Mouse (Mus musculus) CD8-positive naive resting alpha-beta T cell, adult 2 months (primary cell): ENCODE data around the gene Naif1.

Experiments
- DNase-seq, 2 experiments: peaks; one replicate each; pipeline ENCODE4 v3.0.0; 2022; ENCODE audit warnings: low read depth in 2 of 2, low spot score in 2 of 2

The Naif1 gene

DNA sequence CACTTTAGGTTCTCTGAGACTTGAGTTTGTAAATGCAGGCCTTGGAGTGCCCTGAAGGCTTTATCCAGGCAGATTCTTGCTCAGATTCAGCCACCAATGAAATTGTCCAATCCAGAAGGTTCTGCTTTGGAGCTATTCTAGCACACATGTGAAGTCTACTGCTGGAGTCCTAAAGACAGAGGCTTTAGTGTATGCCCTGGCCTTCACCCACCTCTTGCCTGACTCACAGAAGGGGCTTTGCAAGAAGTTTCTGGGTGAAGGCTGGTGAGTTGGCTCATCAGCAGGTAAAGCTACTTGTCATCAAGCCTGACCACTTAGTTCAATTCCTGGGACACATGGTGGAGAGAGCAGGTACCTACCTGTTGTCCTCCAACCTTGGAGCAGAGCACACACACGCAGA, 24.1 kb upstream of the Naif1 start:
- no peak for DNase-seq

DNA sequence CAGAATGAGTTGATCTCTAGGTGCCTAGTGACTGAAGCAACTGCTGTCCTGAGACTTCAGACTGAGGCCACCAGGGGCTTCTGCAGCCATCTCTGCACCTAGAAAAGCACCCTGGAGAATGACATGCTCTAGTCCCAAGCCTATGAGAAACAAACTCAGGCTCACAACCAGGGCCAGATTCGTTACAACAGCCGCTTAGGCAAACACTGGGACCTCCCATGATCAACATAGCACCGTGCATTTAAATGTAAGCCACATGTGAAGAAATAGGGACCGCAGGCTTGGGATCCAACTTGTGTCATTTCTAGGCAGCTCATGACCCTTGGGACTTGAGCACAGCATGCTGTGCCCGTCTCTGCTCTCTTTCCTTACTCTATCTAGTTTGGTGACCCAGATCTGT, 22.5 kb upstream of the Naif1 start:
- DNase-seq = no peak

DNA sequence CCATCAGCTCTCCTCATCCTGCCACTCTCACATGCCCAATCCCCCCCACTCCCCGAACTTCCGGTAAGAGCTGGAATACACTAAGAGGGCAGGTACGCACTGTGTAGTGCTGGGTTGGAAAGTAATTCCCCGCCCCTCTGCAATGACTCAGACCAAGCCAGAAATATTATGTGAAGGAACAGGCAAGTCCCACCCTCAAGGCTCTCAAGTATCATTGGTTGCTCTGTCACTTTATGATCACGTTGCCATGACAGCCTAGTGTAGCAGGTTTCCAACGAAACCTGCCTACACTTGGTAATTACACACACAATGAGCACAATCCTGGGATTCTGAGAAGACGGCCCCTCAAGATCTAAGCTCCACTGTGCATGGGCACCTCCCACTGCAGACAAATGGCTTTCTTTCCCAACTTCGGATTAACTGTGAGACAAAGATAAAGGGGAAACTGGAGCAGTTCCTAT, 22.0 kb upstream of the Naif1 start:
- DNase-seq = no peak

DNA sequence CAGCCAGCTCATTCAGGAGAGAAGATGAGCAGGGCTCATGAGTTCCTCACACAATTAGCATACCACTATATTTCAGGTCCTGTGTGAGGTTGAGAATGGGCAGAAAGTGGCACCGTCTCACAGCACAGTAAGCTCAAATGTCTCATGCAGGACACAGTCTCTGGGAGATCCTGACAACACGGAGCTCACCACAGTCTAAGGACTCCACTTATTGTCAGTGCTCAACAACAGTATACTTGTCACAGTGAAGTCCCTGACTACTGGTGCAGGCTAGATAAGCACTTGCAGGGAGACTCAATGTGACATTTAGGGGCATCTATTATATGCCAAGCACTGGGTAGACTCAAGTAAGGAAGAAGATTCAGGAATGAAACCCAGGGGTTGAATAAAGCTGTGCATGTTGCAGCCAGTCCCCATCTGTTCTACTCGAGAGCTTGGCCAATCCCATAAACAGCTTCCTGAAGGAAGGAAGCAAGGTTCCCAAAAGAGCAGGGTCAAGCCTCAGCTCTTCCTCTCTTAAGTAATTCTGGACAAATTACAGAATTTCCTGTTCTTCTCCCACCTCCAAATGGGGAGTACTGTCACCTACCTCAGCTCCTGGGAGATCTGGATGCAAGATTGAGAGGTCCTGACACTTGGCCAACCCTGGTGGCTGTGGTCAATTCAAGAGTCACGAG, 20.9 kb upstream of the Naif1 start:
- DNase-seq = no peak

DNA sequence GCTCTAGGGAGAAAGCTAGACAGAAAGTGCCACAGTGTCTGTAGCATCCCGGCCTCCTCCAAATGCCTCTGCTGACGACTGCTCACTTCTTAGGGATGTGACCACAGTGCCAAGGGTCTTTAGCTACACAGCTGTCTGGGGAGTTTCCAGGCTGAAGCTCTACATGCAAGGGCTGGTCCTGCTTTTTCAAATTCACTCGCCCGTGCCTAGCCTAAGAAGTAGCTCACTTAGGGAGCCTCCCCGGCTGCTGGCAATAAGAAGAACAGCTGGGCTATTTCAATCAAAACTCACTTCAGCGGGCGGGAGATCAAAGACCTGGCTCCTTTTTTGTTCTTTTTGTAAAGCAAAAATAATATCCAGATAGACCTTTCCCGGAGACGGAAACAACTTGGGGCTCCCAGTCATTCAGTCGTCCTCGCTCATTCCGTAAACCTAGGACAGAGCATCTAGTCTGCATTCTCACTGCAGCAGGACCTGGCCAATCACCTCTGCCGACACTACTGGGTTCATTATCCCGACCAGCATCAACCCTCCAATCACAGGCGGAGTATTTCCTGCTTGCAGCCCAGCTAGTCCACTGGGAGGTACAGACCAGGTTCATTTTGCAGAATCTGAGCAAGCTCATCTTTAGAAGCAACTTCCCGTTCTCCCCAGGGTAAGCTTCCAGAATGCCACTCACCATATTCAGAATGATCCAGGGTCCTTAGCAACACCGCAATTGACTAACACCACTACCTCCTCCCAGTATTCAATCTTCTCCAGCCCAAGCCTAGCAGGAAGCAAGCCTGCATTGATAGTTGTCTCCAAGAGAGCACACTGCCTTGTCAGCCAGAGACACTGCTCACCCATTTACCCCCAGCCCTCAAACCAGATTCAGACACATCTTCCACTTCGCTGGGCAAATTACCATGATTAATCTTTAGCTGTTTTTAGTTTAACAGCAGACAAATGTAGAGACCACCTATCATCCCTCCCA, 19.3 kb upstream of the Naif1 start:
- DNase-seq = no peak

DNA sequence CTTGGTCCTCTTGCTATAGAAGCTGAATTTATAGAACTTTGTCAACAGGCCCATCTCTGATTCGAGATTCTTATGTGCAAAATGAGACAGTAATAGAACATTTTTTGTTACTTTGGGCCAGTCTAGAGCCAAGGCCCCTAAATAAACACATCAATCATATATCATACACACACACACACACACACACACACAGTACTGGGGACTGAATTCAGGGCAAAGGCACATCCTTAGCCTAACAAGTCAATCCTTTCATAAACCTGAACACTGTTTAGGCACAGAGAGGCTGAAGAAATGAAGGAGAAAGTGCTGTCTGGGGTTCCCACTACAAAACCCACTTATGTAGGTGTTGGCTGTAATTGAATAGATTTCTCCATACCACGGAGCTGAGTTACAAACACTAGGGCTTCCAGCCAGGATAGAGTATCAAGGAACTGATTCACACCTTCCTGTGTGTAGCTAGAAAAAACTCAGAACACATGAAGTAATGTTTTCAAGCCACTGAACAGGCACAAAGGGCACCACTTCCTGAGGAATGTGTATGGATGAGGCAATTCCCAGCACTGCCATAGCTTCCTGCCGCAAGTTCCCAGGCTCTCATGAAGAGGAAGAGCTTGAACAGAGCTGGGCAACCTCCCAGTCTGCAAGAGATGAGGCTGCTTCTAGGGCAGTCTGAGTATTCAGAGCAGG, 13.4 kb upstream of the Naif1 start:
- no peak for DNase-seq

DNA sequence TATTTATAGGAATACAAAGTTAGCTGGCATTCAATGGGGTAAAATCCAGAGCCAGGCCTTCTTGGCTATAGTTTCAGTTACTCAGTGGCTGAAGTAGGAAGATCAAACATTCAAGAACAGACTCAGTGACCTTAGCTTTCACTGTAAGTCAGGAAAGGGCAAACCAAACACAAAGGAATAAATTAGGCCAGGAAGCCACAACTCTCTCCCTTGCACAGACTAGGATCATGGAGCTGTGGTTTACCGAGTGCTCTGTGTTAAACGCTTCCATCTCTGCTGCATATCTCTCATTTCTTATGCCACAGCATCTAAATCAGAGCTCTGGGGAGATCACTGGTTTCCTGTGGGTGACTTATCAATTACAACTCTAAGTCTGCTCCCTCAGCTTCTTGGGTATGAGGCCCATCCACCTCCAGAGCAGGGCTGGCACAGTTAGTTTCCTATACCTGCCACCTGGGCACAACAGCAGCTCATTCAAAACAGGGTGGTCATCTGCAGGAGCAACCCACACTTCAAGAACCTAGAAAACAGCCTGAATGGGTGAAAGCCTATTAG, 12.6 kb upstream of the Naif1 start:
- no peak for DNase-seq

DNA sequence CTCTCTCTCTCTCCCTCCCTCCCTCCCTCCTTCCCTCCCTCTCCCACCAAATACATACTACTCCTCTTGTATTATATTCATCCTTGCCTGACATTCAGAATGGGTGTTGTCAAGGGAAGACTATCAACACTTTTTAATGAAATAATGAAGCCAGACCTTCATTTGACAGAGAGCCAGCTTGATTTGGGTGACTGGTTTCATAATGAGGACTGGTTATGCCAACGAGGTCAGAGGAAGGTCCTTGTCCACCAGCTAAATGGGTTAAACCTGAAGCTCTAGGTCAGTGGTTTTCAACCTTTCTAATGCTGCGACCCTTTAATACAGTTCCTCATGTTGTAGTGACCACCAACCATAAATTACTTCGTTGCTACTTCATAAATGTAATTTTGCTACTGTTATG, 11.5 kb upstream of the Naif1 start:
- DNase-seq = no peak

DNA sequence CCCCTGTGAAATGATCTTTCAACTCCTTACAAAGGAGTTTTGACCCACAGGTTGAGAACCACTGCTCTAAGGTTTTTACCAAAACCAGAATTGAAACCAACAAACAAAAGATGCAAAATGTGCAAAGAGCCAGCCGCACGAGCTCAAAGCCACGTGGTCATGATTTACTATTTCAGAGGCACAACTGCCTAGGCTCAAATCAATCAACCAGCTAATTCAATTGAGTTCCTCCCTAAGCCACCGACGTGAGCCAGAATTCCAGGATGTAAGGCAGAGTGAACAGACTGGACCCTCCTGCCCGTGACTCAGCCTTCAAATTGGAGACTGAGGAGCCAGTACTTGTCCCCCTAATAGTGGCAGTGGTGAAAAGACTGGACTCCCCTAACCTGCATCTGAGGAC, 11.1 kb upstream of the Naif1 start:
- DNase-seq = no peak

DNA sequence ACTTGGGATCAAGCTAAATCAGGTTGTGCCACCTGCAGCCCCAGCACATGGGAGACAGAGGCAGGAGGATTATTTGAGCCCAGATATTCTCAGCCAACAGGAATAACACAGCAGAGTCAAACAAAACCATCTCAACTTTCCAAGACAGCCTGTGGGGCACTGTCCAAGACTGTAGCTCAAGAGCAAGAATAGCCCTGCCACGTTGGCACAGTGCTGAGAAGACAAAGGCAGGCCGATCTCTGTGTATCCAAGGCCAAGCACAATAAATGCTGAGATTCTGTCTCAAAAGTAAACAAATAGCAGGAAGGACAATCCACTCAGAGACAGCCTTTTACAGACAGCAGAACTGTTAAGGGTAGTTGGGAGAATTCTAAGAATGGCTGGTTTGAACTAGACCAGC, 10.1 kb upstream of the Naif1 start:
- DNase-seq = no peak

DNA sequence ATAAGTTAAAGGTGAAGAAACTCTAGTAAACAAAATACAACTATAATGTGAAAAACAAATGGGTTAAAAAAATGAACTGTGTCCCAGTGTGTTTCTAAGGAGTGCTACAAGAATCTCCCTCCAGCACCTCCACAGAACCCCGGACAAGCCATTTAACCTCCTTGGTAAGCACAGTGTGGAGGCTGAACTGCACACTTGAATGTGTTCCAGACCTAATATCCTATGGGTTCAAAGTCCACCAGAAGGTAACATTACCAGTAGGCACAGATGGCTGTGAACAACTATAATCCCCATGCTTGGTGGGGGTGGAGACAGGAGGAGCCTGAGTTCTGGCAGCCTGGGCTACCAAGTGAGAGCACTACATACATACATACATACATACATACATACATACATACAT, 9.6 kb upstream of the Naif1 start:
- no peak for DNase-seq

DNA sequence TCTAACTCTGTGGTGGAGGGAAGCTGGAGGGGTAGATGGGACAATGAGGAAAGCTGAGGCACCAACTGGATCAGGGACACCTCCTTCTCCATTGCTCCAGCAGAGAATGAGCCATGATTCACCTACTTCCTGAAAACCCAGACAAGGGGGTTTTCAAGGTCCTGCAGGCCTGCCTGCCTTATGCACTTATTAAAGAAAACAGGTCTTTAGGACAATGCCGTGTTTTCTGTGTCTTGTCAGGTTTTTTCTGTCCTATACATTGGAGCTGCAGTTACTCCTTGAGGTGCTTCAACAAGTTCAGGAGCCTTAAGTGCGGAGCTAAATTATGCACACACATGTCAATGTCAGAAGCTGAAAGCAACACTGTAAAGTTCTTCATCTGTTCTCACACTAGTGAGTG, 8.7 kb upstream of the Naif1 start:
- no peak for DNase-seq

DNA sequence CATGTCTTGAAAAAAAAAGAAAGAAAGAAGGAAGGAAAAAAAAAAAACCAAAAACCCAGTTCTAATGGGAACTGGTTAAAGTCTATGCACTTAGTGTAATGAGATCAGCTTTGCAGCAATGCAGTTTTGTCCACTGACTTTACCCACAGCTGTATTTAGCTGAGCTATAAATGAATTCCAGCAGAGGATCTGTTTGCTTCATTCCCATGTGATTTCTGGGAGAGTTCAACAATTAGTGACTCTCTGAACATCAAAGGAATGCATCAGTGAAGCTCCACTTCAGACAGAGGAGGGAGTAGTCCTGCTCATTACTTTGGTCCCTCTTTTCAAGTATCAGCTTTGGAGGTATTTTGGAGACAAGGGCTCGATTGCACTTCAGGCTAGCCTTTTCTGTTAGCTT, 4.7 kb upstream of the Naif1 start:
- DNase-seq = no peak

DNA sequence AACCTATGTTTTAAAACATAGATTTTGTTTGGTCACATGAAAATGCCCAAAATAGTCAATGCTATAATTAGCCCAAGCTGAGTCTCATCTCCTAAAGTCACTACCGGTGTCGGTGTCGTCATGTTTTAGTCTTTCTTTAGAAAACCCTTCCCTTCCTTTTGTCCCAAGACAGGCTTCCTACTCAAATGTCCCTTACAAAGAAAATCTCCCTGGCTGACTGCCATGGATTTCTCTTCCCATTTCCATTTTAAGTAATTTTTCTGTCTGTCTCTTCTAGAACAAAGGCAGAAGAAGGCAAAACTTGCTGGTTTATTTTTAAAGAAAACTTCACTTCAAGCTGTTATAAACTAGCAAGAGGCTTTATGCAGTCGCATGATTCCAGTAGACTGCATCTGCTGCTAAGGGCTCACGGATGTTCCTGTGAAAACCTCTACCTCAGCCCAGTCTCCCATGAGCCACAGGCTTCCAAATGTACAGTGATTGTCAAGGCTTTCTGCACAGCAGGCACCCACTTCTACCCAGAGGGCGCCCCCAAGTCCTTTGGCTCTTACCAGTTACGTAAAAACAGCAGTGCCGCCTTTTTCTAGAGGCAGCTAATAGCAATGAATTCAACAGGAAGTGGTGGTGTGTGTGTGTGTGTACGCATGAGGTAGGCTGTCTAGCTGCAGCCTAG, 2.9 kb upstream of the Naif1 start:
- peak; percentile 67 to 83 for DNase-seq

DNA sequence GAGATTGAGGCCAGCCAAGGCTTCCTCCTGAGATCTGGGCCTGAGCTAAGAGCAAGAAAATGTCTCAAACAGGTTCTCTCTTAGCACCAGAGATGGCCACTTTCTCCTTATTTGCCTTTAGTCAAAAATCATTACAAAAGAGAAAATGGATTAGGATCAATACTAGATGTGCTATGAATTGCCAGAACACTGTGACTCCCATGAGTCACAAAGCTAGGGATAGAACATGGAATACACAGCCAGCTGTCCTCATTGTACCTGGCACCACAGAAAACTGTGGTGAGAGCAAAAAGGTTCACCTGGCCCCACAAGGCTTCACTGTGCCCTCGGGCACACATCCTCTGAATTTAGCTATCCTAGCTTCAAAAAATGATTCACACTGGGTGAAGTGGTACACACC, 1.8 kb upstream of the Naif1 start:
- DNase-seq = no peak

DNA sequence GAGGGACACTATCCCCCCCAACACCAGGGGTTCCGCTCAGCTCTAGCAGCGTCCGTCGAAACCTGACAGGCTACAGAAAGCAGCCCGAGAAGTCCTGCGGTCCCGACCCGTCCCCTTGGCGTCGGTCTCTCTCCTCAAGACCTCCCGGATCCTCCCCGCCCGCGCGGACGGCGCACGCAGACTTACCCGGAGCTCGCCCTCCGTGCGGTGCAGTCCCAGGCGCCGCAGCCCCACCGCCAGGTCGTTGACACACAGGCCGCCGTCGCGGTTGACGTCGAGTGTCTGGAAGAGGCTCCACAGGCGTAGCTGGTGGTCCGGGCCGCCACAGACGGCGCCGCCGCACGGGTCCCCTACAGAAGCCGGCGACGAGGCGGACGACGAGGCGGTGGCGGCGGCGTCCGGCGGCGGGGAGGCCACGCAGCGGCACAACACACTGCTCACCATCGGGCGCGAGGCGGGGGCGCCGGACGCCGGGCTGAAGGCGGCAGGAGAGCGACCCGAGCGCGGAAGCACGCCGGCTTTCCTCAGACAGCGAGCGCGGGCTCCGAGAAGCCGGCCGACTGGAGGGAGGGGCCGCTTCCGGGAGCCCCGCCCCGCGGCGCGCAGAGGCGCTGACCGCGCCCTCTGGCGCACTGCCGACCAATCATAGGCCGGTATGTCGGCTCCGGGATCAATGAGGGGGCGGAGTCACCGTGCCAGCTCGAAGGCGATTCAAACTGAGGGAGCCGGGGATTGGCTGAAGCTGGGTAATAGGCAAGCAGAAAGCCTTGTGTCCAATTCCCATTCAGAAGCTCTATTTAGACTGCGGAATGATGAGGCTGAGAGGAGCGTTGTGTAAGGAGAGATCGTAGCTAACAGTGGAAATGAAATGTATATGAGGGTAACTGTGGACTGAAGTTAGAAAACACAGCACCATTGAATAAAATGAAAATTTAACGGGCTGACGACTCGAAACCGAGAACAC, 906 bp downstream of the Naif1 start, which contains the start of gene Slc25a25:
TSS of gene Slc25a25 (minus strand) at position 565 of the 964 bp plus-strand sequence.
- peak; percentile 91 to 94 for DNase-seq

DNA sequence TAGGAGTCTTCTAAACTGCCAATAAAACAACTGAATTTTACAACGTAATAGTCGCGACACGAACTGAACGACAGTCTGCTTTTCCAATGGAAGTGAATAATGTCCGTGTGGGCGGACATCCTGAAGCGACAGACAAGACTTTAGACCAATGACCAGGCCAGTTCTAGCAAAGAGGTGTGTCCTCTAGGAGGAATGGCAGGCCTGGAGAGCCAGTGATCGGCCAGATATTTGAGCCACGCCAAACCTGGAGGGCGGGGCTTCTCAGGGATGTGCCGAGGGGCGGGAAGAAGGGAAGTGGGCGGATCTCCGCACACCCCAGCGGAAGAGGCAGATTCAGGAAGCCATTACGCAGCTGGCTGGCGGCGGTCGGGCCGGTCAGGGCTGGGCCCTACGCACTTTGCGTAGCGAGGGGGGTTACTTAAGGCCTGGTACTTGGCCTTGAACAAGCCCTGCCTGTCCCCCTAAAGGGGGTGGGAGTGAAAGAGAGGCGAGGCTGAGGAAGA, 1.7 kb downstream of the Naif1 start:
- peak; percentile 97 for DNase-seq

DNA sequence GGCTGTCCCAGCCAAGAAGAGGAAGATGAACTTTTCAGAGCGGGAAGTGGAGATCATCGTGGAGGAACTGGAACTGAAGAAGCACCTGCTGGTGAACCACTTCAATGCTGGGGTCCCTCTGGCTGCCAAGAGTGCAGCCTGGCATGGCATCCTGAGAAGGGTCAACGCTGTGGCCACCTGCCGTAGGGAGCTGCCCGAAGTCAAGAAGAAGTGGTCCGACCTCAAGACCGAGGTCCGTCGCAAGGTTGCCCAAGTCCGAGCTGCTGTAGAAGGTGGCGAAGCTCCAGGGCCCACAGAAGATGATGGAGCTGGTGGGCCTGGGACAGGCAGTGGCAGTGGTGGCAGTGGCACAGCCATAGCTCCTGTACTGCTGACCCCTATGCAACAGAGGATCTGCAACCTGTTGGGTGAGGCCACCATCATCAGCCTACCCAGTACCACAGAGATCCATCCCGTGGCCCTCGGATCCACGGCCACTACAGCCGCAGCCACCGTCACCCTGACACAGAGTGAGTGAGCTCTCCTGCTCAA, 2.2 kb downstream of the Naif1 start:
- no peak for DNase-seq

DNA sequence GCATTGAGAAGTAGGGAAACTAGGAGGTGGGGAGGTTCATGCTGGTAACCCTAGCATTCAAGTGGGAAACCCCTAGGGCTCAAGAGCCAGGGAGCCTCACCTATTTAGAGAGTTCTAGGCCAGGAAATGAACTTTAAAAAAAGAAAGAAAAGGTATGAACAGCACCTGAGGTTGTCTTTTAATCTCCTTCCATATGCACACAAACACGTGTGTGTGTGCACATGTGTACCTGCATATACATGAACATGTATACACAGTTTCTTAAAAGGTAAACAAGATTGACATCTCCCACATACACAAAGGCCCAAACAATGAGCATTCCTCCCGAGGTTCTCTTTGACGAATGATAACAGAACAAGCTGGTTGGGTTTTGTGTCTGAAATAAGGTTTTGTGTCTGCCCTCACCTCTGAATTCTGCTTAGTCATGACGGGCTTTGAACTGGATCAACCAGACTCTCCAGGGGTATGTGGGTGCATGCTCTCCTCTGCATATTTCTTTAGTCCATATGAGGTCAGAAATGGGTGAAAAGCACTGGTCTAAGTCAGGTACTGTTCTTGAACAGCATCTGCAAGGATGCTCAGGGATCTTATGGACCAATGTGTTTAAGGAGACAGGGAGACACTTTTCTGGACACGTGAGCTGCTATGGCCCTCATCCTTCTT, 3.5 kb downstream of the Naif1 start:
- no peak for DNase-seq
